Mouse (Mus musculus): ENCODE results near the gene Syf2. TPM values are rescaled to one million over a fixed set of nuclear protein-coding genes. Genes with fewer than 3 reads are reported as not detected.
A peak's percentile ranks its signal among the peaks of the same experiment; 100 is the strongest.
"Not testable (repeated sequence)": the region's sequence is repeated elsewhere in the genome, so short reads cannot be mapped to it uniquely, and the experiment has no call there.

The Syf2 gene
- polyA plus RNA-seq (2012; ENCODE audit: insufficient read depth, low replicate concordance): 6.0 and 63.1 TPM in 2 replicates

GRCm38 (mm10) chr4:134930684-134931481 lies at the start of gene Syf2:
Gene Syf2 (plus strand): TSS chr4:134930898.
- TF ChIP-seq GATA1 (IDR thresholded peaks at IDR 0.05; ENCODE audit: borderline replicate concordance, low read length) (no peak), FLI1 (IDR thresholded peaks at IDR 0.05; ENCODE audit: low read length) (peak; percentile 76; the same call in 1 of the 2 replicates)
- Histone ChIP-seq H3K36me3 (replicated peaks; ENCODE audit: low read length) (peaks cover 72% of the 10 kb centered on the region), H3K4me3 (replicated peaks) (peak within 1 kb of the TSS; percentile 100), H3K4me1 (peaks cover 51% of the 10 kb centered on the region), H3K27me3 (replicated peaks) (no peaks in the 10 kb centered on the region), H3K9me3 (no peaks in the 10 kb centered on the region)

GRCm38 (mm10) chr4:134883266-134883665 lies 47.4 kb upstream of the Syf2 start:
- peaks cover 47% of the 10 kb centered on the region for H3K4me1 ChIP-seq
- no peaks in the 10 kb centered on the region for H3K36me3 ChIP-seq (replicated peaks; ENCODE audit: low read length)
- TF ChIP-seq FLI1 (IDR thresholded peaks at IDR 0.05; ENCODE audit: low read length) (no peak), GATA1 (IDR thresholded peaks at IDR 0.05; ENCODE audit: borderline replicate concordance, low read length) (no peak)
- H3K27me3 ChIP-seq (replicated peaks): peaks cover 30% of the 10 kb centered on the region
- H3K4me3 ChIP-seq (replicated peaks): no peak overlapping the region
- no peaks in the 10 kb centered on the region for H3K9me3 ChIP-seq

DNA sequence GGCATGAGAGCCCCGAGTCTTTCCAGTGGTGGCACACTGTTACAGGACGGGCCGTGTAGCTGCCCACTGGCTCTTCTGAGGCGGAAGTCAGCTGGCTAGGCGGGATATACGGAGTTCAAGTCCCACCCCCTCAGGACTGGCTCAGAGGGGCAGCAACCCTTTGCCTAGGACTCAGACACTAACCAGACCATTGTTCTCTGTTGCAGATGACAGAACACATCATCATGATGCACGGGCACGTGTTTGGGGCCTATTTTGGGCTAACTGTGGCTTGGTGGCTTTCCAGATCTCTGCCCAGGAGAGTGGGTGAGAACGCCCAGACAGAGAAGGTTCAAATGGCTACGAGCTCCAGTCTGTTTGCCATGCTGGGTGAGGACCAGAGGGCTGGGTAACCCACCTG lies 46.9 kb upstream of the Syf2 start:
- no peak for TF ChIP-seq FLI1 (IDR thresholded peaks at IDR 0.05; ENCODE audit: low read length)
- no peak for TF ChIP-seq GATA1 (IDR thresholded peaks at IDR 0.05; ENCODE audit: borderline replicate concordance, low read length)
- H3K9me3 ChIP-seq: no peaks in the 10 kb centered on the region; the same call in 1 of the 2 replicates
- peaks cover 35% of the 10 kb centered on the region for H3K27me3 ChIP-seq (replicated peaks)
- peaks cover 47% of the 10 kb centered on the region for H3K4me1 ChIP-seq
- no peaks in the 10 kb centered on the region for H3K36me3 ChIP-seq (replicated peaks; ENCODE audit: low read length)
- no peak overlapping the region for H3K4me3 ChIP-seq (replicated peaks)

GRCm38 (mm10) chr4:134884364-134884763 lies 46.3 kb upstream of the Syf2 start:
- Histone ChIP-seq H3K27me3 (replicated peaks) (peaks cover 35% of the 10 kb centered on the region), H3K9me3 (no peaks in the 10 kb centered on the region; the same call in 1 of the 2 replicates), H3K4me3 (replicated peaks) (no peak overlapping the region), H3K36me3 (replicated peaks; ENCODE audit: low read length) (no peaks in the 10 kb centered on the region), H3K4me1 (peaks cover 41% of the 10 kb centered on the region)
- TF ChIP-seq GATA1 (IDR thresholded peaks at IDR 0.05; ENCODE audit: borderline replicate concordance, low read length) (no peak), FLI1 (IDR thresholded peaks at IDR 0.05; ENCODE audit: low read length) (no peak)

- Histone ChIP-seq H3K27me3 (replicated peaks) (peaks cover 8% of the 10 kb centered on the region), H3K36me3 (replicated peaks; ENCODE audit: low read length) (peaks cover 35% of the 10 kb centered on the region), H3K4me1 (peaks cover 11% of the 10 kb centered on the region), H3K4me3 (replicated peaks) (no peak overlapping the region), H3K9me3 (no peaks in the 10 kb centered on the region; the same call in 1 of the 2 replicates)
- TF ChIP-seq FLI1 (IDR thresholded peaks at IDR 0.05; ENCODE audit: low read length) (no peak), GATA1 (IDR thresholded peaks at IDR 0.05; ENCODE audit: borderline replicate concordance, low read length) (no peak)
Measured at GRCm38 (mm10) chr4:134892096-134892495, 38.6 kb upstream of the Syf2 start.

GRCm38 (mm10) chr4:134897256-134897655 lies 33.4 kb upstream of the Syf2 start:
- peak overlapping the region; percentile 29 for H3K4me3 ChIP-seq (replicated peaks)
- H3K36me3 ChIP-seq (replicated peaks; ENCODE audit: low read length): peaks cover 83% of the 10 kb centered on the region
- H3K9me3 ChIP-seq: no peaks in the 10 kb centered on the region
- TF ChIP-seq FLI1 (IDR thresholded peaks at IDR 0.05; ENCODE audit: low read length) (no peak), GATA1 (IDR thresholded peaks at IDR 0.05; ENCODE audit: borderline replicate concordance, low read length) (no peak)
- no peaks in the 10 kb centered on the region for H3K27me3 ChIP-seq (replicated peaks)
- H3K4me1 ChIP-seq: peaks cover 3% of the 10 kb centered on the region; the same call in 1 of the 2 replicates

DNA sequence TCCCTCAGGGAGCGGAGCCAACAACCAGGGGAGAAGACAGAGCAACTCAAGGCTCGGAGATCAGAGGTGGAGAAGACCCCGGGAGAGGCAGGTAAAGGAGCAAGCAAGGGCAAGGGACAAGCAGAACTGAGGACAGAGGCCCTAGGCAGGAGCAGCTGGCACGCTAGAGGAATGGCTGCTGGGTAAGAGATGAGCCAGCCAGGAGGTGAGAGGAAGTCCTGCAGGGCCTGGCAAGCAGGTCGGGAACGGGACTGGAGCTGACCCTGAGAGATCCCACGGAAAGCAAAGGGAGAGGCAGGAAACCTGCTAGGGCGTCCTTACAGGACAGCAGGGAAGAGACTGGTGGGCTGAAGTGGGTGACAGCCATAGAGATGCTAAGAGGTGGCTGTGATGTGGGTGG lies 29.6 kb upstream of the Syf2 start:
- Histone ChIP-seq H3K9me3 (no peaks in the 10 kb centered on the region), H3K36me3 (replicated peaks; ENCODE audit: low read length) (peaks cover 99% of the 10 kb centered on the region), H3K4me3 (replicated peaks) (no peak overlapping the region), H3K27me3 (replicated peaks) (no peaks in the 10 kb centered on the region), H3K4me1 (peaks cover 4% of the 10 kb centered on the region; the same call in 1 of the 2 replicates)
- no peak for TF ChIP-seq GATA1 (IDR thresholded peaks at IDR 0.05; ENCODE audit: borderline replicate concordance, low read length)
- no peak for TF ChIP-seq FLI1 (IDR thresholded peaks at IDR 0.05; ENCODE audit: low read length)

DNA sequence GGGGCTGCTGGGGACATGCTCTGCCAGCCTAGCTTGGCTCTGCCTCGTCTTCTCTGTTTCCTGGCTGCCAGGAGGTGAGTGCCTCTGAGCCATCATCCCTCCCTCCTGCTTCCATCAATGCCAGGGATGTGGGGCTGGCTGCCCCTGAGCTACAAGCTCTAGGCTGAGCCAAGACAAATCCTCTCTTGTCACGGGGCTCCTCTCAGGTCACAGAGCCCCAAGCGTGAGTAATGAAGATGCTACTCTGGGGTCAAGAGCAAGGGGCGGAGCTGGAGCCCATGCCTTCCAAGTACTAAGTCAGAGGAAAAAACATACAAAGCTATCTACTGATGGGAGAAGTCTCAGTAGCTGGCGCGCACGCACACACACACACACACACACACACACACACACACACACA lies 27.7 kb upstream of the Syf2 start:
- no peak for TF ChIP-seq GATA1 (IDR thresholded peaks at IDR 0.05; ENCODE audit: borderline replicate concordance, low read length)
- H3K4me3 ChIP-seq (replicated peaks): no peak overlapping the region
- H3K27me3 ChIP-seq (replicated peaks): no peaks in the 10 kb centered on the region
- H3K4me1 ChIP-seq: peaks cover 4% of the 10 kb centered on the region; the same call in 1 of the 2 replicates
- no peaks in the 10 kb centered on the region for H3K9me3 ChIP-seq
- H3K36me3 ChIP-seq (replicated peaks; ENCODE audit: low read length): peaks cover 99% of the 10 kb centered on the region

GRCm38 (mm10) chr4:134911406-134911805 lies 19.3 kb upstream of the Syf2 start:
- H3K27me3 ChIP-seq (replicated peaks); H3K9me3 ChIP-seq; H3K4me3 ChIP-seq (replicated peaks): not testable (repeated sequence)
- Histone ChIP-seq H3K4me1 (peaks cover 40% of the 10 kb centered on the region), H3K36me3 (replicated peaks; ENCODE audit: low read length) (peaks cover 61% of the 10 kb centered on the region)

- no peak for TF ChIP-seq GATA1 (IDR thresholded peaks at IDR 0.05; ENCODE audit: borderline replicate concordance, low read length)
- no peak for TF ChIP-seq FLI1 (IDR thresholded peaks at IDR 0.05; ENCODE audit: low read length)
- peaks cover 41% of the 10 kb centered on the region for H3K36me3 ChIP-seq (replicated peaks; ENCODE audit: low read length)
- no peaks in the 10 kb centered on the region for H3K9me3 ChIP-seq
- peaks cover 59% of the 10 kb centered on the region for H3K4me1 ChIP-seq
- H3K27me3 ChIP-seq (replicated peaks): no peaks in the 10 kb centered on the region
- peak overlapping the region; percentile 97 for H3K4me3 ChIP-seq (replicated peaks)
Measured at GRCm38 (mm10) chr4:134913413-134913812, 17.3 kb upstream of the Syf2 start.
